Mouse (Mus musculus): ENCODE data around the gene Nrd1.

The Nrd1 gene

DNA sequence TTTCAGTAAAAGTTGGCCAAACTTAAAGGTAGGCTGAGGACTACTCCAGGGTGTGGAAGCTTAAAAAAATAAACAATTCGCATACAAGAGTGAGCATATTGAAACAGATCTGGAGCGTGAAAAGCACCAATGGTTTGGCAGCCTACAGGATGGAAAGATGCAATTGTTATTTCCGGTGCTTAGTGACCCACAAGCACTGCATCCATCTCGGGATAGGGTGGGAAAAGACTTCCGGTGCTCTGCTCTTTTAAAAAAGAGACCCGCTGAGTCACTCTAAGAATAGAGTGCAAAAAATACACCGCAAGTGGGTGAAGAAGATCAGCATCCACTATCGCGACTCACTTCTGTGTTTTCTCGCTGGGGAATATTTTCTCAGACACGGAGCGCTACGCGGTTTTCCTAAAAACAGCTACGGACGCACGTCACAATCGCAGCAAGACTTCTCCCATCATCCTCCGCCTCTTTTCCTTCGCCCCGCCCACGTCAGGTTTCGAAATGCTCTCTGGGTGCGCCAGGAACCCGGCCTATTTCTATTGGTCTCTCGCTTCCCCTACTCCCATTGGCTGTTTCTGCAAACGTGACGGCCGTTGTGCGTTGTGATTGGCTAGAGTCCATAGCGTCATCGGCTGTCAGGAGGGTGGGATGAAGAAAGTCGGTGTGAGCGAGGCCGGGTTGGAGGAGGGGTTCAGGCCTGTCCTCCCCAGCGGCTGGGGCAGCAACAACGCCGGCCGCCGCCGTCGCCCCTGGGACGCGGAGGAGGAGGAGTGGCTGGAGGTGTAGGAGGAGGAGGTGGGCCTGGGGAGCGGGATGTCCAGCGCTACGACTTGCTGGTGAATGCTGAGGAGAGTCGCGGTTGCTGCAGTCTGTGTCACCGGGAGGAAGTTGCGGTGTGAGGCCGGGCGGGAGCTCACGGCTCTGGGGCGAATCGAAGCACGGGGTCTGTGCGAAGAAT is at the start of gene Nrd1:
Nrd1 (plus strand) TSS at position 657 of the 952 bp plus-strand sequence.
- DNase-seq (ENCODE audit: low read depth), result peak; percentile 99

DNA sequence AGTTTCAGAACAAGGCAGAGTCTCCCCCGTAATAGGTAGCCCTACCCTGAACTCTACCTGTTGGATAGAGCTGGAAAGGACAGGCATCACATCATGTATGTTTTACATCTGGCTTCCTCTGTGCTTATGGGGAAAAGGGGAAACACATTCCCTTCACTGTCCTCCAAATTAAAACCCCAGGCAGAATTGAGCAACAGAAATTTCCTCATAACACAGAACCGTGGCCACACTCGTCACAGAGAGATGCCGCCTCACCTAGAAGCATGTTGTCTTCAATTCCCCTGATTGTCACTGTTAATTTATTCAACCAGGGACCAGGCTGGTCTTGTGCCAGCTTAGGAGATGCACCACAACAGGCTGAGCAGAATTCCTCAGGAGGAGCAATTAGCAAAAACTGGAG is 48.8 kb upstream of the Nrd1 start:
- no peak for DNase-seq (ENCODE audit: low read depth)

GRCm38 (mm10) chr4:108959696-108960095 is 40.8 kb upstream of the Nrd1 start:
- no peak for DNase-seq (ENCODE audit: low read depth)

DNA sequence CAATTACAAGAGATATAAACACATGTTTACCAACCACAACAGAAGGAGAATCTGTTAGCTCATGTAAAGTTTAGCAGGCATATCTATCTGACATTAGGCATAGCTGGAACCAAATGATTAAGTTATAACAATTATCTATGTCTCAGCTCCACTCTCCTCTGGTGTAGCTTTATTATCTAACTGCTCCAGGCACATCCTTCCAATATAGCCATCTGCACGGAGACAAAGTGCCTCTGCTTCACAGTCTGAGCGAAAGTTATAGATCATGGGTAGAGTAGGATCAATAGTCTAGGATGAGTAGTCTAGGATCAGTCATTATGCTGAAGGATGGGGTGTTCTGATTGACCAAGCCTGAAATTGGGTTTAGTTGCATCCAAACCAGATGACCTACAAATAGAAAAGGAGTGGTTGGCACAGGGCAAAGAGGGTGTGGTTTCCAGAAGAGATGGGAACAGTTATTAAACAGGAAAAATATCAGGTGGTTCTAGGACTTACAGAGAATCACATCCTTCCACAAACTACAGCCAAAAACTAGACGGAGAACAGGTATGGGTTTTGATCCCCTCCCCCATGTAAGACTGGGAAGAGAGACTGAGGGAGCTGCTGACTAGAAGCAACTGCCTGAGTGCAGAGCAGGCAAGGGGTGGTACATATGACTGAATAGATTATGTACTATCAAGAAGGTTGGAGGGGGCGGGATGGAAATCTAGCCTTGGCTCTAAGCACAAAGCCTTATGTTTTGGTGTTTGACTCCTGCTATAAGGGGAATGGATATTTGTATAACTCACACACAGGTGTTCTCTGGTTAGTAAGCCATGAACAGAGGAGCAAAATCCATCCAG is 39.6 kb upstream of the Nrd1 start:
- no peak for DNase-seq (ENCODE audit: low read depth)

DNA sequence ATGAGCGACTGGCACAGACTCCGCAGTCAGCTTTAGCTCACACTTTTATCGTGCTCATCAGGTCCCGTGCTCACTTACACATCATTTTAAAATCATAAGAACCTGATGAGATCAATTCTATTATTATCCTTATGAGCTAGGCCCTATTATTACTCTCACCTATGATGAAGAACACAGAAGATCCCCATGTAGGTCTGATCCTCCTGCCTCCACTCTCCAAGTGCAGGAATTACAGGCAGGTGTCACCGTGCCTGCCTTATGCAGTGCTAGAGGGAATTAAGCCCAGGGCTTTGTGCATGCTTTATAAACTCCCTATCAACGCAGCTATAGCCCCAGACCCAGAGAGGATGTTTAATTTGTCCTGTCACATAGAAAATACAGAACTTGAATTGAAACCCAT is 37.4 kb upstream of the Nrd1 start:
- no peak for DNase-seq (ENCODE audit: low read depth)

GRCm38 (mm10) chr4:108969517-108969916 is 30.9 kb upstream of the Nrd1 start:
- DNase-seq (ENCODE audit: low read depth), result no peak

DNA sequence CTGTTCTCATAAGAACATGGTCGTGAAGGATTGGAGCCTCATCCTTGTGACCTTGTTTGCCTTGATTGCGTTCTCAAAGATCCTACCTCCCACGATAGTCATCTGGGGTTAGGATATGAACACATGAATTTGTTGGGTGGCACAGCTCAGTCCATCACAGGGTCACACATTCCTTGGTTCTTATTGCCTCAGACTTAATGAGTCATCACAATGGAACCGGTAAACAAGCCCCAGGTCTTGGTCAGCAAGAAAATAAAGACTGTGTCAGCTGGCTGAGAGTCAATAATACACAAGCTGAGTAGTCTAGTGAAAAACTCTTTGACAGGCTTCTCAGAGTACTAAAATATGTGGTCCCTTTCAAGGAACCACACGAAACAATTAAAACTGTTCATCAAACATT is 29.4 kb upstream of the Nrd1 start:
- DNase-seq (ENCODE audit: low read depth), result peak; percentile 52

DNA sequence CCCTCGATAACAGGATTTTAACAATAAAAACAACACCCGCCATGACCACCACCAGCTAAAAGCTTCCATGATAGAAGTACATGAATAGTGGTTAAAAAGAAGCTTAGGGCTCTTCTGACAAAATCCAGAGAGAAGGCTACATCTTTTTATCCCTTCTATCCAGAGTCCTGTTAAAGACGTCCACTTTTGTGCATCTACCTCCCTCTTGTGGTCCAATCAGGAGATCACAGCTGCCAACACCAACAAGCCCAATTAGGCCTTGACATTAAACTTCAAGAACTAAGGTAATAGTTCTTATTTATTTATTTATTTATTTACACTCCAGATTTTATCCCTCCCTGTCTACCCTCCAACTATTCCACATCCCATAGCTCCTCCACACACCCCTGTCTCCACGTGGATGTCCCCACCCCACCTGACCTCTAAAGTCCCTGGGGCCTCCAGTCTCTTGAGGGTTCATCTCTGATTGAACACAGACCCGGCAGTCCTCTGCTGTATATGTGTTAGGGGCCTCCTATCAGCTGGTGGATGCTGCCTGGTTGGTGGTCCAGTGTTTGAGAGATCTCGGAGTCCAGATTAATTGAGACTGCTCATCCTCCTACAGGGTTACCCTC is 23.9 kb upstream of the Nrd1 start:
- peak; percentile 45 for DNase-seq (ENCODE audit: low read depth)

GRCm38 (mm10) chr4:108986833-108987472 is 13.5 kb upstream of the Nrd1 start:
- no peak for DNase-seq (ENCODE audit: low read depth)

DNA sequence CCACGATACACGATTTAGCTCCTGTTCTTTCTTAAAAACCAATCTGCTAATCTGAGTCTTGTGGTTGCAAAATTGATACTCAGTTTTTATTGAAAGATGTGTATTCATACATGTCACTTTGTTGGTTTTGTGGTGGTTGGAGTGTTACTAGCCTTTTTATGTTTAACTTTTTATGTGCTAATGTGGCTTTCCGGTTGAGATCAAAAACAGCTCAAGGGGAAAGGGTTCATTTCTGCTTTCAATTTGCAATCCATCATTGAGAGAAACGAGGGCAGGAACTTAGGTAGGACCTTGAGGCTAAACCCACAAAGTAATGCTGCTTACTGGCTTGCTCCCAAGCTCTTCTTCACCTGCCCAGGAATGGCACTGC is 13.0 kb upstream of the Nrd1 start:
- DNase-seq (ENCODE audit: low read depth), result no peak

DNA sequence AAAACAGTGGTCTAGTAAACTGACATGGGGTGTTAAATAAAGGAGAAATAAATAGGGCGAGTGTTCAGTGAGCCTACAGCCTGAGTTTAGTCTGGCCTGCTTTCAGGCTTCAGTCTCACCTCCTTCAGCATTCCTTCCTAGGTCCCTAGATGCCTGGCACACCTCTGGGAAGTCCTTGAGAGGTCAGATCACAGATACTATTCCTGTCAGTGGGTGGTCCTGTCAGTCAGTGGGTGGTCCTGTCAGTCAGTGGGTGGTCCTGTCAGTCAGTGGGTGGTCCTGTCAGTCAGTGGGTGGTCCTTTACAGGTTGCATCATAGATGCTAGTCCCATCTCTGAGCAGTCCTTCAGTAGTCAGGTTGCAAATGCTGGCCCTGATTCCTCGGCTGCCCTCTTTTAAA is 11.0 kb upstream of the Nrd1 start:
- DNase-seq (ENCODE audit: low read depth), result no peak

- no peak for DNase-seq (ENCODE audit: low read depth)
Observed at GRCm38 (mm10) chr4:108990032-108990431, 10.4 kb upstream of the Nrd1 start.

DNA sequence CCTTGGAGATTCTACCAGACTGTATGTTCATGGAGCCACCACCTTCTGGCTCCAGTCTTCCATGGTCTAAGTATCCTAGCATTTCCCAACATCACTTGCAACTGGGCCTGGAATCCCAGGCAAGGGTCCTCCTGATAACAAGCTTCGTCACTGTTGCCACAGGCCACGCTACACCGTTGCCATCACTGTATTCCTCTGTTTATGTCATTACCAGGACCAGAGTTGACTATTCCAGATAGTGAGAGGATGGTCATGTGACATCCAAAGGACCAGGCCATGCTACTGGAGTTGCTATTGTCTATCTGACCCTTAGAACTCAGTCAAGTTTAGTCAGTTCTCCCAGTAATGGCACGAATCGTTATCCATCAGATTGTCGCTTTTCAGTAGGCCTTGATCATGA is 9.9 kb upstream of the Nrd1 start:
- DNase-seq (ENCODE audit: low read depth), result no peak

DNA sequence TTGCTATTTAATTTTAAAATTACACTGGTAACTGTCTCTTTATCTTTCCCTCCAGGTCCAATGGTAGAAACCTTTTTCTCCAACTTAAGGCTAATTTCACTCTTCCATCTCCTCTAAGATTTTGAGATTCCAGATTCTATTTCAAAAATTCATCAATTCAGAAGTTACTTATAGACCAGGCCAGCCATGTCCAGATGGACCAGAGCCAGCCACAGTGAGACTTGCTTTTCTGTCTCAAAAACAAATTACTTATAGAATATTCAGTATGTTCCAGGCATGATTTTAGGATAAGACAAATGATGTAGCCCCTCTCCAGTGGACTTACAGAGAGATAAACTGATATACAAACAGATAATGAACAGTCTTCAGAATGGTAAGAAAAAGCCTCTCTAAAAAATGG is 8.6 kb upstream of the Nrd1 start:
- no peak for DNase-seq (ENCODE audit: low read depth)

DNA sequence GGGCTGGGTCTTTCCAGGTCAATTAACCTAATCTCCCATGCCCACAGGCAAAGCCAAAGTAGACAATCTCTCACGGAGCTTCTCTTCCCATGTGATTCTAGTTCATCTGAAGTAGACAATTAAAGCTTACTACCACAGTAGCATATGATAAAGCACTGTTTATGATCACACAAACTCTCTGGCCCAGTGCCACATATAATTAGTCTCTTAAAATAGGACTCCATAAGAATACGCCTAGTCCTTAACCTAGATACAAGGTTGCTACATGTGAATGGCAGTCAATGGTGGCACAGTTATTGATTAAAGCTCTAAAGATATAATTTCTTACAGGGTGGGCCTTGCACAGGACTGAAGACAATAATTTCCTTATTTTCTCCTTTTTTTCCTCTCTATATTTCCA is 7.5 kb upstream of the Nrd1 start:
- DNase-seq (ENCODE audit: low read depth), result no peak

DNA sequence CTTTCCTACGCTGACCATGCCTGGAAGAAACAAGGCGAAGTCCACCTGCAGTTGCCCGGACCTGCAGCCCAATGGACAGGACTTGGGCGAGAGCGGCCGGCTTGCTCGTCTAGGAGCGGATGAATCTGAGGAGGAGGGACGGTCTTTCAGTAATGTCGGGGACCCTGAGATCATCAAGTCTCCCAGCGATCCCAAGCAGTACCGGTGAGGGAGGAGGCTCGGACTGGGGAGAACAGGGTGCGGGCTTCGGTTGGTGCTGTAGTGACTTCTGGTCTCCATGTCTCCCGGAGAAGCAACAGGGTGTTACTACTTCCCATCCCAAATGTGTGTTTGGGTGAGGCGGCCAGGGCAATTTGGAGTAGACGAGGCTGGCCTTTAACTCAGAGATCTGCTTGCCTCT is 506 bp downstream of the Nrd1 start:
- no peak for DNase-seq (ENCODE audit: low read depth)

DNA sequence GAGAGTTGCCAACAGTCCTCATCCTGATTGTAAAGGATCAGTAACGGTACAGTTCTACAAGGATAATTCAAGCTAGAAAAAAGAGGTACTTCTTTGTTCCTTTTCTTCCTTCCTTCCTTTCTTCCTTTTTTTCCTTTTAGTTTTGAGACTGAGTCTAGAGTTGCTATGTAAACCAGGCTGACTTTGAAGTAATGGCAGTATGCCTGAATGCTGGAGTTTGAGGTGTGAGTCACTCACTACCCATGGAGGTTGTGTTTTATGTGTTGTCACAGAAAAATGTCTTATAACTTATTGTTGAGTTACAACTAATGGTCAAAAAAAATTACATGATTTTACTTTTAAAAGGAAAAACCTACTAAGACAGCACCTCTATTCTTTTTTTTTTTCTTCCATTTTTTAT is 7.6 kb downstream of the Nrd1 start:
- DNase-seq (ENCODE audit: low read depth), result peak; percentile 70

DNA sequence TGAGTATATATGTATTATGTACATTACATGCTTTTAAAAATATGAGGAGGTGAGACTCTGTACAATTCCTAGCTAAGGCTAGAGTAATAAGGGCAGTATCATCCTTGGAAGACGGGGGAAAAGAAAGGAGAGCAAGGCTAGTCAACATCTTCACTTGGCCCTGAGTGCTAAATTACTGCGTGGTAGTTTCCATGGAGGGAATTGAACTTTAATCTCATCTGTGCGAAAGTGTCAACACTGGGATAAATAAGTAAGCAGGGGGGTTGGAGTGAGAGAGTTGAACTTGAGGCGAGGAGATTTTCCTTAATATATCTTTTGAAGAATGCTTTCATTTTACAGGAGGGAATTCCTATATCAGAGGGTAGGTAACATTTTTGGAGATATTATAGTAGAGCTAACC is 13.6 kb downstream of the Nrd1 start:
- DNase-seq (ENCODE audit: low read depth), result no peak

DNA sequence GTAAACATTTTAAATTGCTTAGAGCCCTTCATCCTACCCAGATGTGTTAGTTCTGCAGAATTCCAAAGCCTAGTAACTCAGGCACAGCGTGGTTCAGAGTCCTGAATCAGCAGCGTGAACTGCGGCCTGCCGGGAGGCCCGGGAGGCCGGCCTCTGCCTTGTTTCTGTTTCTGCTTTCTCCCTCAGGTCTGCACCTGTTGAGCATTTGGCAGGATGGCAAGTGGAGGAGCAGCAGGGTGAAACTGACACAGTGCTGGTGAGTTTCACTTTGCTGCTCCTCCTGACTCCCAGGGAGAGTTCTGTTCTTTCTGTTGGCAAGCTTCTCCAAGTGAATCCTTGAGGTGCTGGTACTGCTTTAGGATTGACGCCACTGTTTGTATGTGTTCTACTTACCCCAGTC is 17.0 kb downstream of the Nrd1 start:
- no peak for DNase-seq (ENCODE audit: low read depth)

- DNase-seq (ENCODE audit: low read depth), result no peak
Observed at GRCm38 (mm10) chr4:109019301-109019700, 18.8 kb downstream of the Nrd1 start.

- DNase-seq (ENCODE audit: low read depth), result peak; percentile 53
Observed at GRCm38 (mm10) chr4:109021976-109022375, 21.5 kb downstream of the Nrd1 start.

GRCm38 (mm10) chr4:109025061-109025460 is 24.6 kb downstream of the Nrd1 start:
- no peak for DNase-seq (ENCODE audit: low read depth)
